Mouse (Mus musculus) cerebellum, postnatal 4 days (tissue): Measurements from ENCODE around the gene Gm20888.
"Not testable (repeated sequence)": the region's sequence is repeated elsewhere in the genome, so short reads cannot be mapped to it uniquely, and the experiment has no call there.

Source experiments
- DNase-seq, 2 experiments: peaks; one replicate each; pipeline ENCODE4 v3.0.0; 2022; ENCODE audit warnings: low spot score in 2 of 2, mixed read lengths in 1 of 2

Gm20888 gene

DNA sequence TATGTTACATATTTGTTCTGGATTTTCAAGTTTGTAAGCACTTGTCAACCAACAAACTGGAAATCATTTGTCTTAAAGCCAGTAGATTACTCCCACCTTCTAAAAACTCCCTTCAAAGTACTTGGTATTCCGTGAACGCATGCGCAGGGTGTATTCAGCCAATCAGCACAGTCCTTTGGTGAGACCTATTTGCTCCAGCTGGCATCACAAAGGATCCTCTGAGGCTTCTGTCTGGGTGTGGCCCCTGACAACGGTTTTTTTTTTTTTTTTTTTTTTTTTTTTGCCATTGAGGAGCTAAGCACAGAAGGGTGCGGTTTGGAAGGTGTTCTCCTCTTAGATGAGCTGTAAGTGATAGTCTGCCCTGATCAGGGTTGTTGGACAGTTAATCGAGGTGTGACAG is at the start of gene Gm20888:
Gm20888 (plus strand) TSS at position 301 of the 400 bp plus-strand sequence.
- not testable (repeated sequence) for DNase-seq
